Mouse (Mus musculus): Measurements from ENCODE around the gene Amn.

- TF ChIP-seq CTCF (conservative IDR thresholded peaks at IDR 0.05; ENCODE audit: insufficient read depth, insufficient read length, low read depth, low read length) (no peak), POLR2A (IDR thresholded peaks at IDR 0.05; ENCODE audit: low read depth, low read length) (no peak)
Observed at GRCm38 (mm10) chr12:111235631-111236030, 35.3 kb upstream of the Amn start.
